Mouse (Mus musculus) left cerebral cortex, adult 18-20 months (tissue): Measurements from ENCODE around the gene Surf2. TPM values are rescaled to one million over a fixed set of nuclear protein-coding genes. Genes with fewer than 3 reads are reported as not detected.
"Not testable (repeated sequence)": the region's sequence is repeated elsewhere in the genome, so short reads cannot be mapped to it uniquely, and the experiment has no call there.

Source experiments
- DNase-seq, 2 experiments: peaks; one replicate each; pipeline ENCODE4 v3.0.0; 2021 to 2022; ENCODE audit warnings: low spot score in 2 of 2, mixed read lengths in 1 of 2
- long read RNA-seq, 2 experiments: library from polyadenylated mRNA; stranded (forward); transcript quantifications; one replicate each; pipeline ENCODE4 v2.0.0; 2021
- total RNA-seq, 2 experiments: library from RNA; stranded (reverse); gene quantifications; 2 replicates each; pipeline ENCODE4 v1.2.3; 2021

Surf2 gene
- 10 to 100 TPM; 35.3 to 39.9 TPM for total RNA-seq
- long read RNA-seq, experiment 1, transcript Surf2-201 (6 exons, 1,203 nt), result major isoform, 9 of 35 reads
- long read RNA-seq, experiment 1, partial matches to known transcripts, result 5 of 35 reads
- long read RNA-seq, experiment 1, other reads (novel, unspliced or antisense), result 15 of 35 reads
- long read RNA-seq, experiment 2, transcript Surf2-201 (6 exons, 1,203 nt), result major isoform, 7 of 19 reads
- long read RNA-seq, experiment 2, partial matches to known transcripts, result 3 of 19 reads
- long read RNA-seq, experiment 2, other reads (novel, unspliced or antisense), result 7 of 19 reads

DNA sequence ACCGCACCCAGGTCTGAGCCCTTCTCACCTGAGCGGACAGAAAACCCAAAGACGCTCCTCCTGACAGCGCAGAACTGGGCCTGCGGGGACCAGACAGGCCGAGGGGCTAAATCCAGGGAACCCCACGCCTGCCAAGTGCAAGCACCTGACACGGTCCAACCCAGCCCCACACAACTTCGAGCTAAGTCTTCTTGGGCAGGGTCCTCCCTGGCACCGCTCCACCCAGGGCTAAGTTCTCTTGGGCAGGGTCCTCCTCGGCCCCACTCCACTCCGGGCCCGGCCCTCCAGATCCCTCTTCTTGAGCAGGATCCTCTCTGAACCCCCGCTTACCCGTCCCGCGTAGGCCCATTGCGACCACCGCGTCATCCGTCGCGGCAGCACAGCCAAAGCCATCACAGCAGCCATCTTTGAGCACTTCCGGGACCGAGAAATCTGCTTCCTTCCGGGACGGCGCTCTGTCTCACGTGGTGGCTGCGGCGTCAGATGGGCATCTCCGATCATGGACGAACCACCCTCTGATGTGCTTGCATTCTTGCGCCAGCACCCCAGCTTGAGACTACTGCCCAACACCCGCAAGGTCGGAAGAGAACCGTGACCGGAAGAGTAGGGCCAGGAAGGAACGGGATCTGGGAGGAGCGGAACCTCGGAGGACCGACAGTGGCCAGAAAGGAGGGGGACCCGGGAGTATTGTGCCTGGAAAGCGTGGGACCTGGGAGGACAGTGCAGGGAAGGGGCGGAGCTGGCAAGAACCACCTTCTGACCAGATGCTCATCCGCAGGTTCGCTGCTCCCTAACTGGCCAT is at the start of gene Surf2, which contains the start of gene Surf1:
Gene Surf2 (plus strand): TSS at position 441 of the 802 bp plus-strand sequence.
Gene Surf1 (minus strand): TSS at position 604 of the 802 bp plus-strand sequence.
- DNase-seq, result peak; percentile 83 to 91

DNA sequence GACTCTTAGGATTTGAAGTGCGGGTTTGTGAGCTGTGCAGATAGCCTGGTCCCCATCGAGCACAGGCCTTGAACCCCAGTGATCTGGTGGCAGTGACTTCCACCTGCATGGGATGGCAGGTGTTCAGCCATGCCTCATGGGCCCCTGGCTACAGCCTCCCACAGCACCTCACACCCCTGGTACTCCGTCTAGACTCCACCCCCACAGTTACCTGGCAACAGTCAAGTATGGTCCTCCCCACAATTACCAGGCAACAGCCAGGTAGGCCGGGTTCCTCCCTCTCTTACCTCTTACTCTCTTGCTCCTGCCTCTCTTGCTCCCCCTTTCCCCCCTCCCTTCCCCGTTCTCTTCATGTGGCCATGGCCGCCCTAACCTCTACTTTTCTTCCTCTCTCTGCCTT is 45.5 kb upstream of the Surf2 start:
- DNase-seq, result no peak

DNA sequence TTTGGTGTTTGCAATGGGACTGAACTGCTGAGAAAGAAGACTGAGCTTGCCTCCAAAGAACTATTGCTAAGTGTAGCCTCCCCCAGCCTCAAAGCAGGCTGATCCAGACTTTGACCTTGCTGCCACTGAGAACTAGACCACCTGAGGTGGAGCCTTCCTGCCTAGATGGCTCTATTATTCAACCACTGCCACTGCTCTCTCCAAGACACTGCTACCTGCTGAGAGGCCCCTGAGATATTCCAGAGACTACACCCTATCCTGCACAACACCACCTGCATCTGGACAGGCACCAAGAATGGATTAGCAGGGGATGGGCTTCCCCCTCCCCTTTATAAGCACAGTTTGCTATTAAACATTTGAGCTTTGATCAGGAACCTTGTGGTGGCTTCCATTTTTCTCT is 37.6 kb upstream of the Surf2 start:
- DNase-seq, result no peak

DNA sequence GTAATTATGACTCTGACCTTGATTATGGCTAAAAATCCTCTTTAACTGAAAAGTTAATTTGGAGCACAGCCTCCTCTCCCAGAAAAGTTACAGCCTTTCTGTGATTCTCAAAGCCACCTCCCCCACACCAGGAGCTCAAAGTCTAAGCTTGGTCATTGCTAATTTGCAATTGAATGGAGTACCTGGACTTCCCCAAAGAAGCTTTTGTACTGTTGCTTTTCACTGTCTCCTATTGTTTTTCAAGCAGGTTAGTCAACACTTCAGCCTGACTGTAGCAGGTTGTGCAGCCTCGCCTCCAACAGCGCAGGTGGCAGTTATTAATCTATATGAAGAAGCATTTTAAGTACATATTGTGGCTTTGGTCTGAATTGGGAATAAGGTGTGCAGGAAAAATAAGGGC is 30.6 kb upstream of the Surf2 start:
- DNase-seq, result not testable (repeated sequence)

DNA sequence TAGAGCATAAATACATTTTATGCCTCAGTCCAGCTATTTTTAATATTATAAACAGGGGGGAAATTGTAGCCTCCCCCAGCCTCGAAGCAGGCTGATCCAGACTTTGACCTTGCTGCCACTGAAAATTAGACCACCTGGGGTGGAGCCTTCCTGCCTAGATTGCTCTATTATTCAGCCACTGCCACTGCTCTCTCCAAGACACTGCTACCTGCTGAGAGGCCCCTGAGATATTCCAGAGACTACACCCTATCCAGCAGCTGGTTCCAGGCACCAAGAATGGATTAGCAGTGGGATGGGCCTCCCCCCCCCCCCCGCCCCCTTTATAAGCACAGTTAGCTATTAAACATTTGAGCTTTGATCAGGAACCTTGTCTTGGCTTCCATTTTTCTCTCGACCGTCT is 30.0 kb upstream of the Surf2 start:
- DNase-seq, result not testable (repeated sequence)

DNA sequence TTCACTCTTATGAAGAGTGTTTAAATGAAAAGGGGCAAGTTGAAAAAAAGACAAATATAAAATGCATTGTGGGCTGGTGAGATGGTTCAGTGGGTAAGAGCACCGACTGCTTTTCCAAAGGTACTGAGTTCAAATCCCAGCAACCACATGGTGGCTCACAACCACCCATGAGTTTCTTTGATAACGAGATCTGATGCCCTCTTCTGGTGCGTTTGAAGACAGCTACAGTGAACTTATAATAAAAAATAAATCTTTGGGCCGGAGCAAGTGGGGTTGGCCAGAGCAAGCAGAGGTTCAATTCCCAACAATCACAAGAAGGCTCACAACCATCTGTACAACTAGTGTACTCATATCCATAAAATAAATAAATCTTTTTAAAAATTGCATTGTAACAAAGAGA is 20.3 kb upstream of the Surf2 start:
- DNase-seq, result no peak

DNA sequence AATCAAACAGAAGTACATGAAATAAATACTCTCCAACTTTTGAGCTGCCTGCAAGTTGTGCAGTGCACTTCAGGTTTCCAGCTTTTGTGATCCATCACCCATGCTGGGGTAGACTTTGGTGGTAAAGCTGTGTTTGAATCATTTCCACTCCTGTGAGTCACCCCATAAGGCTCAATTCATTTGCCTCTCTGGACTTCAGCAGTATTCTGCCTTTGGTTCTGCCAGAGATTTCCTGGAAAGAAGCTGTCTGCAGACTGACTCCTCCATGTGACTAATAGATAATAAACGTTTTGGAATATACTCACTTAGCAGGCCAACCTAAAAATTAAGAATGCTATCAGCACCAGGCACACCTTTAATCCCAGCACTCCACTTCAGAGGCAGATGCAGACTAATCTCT is 15.4 kb upstream of the Surf2 start:
- DNase-seq, result no peak

DNA sequence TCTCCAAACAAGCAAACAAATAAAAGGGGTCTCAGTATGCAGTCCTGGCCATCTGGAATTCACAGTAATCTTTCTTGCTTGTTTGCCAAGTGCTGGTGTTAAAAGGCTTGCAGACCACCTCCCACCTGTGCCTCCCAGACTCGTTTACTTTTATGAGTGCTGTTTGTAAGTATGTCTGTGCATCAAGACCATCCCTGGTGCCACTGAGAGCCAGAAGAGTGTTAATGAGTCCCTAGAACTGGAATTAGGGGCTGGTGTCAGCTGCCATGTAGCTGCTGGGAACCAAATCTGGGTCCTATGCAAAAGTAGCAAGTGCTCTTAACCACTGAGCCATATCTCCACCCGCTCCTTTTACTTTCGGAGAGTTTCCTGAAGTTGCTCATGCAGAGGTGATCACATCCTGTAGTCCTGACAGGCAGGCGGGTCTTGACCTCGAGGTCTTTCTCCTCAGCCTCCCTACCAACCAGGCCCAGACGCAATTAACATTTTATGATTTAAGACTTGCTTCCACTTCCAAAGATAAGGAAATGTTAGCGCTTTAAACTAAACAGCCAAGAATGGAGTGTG is 14.2 kb upstream of the Surf2 start:
- DNase-seq, result no peak

DNA sequence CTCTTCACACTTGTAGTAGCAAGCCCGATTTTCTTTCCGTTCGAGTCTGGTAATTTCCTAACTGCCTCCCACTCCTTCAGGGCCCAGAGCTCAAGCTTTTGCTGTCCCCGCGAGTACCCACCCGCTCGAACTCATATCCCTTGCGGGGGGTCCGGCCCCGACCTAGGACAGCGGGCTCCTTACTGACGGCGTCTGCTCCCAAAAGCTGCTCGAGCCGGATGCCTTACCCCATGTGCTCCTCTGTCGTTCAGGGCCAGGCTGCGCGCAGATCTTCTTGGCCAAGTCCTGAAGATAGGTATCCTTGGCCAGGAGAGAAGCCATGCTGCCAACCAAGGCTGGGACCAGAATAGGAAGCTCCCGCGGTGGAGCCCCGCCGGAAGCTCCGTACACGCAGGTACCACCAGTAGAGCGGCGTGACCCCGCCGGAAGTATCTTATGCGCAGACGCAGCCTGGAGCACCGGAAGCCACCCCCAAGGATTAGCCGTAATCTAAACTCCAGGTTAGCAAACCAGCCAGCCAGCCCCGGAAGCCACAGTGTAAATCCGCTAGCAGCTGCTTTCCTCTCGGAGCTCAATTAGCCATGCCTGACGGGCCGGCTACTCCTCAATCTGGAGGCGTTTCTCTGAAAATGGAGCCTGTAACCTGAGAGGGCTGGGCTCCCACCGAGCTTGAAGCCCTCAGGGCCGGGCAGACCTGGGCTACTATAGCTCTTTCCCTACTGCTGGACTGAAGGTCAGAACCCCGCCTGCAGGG is 13.5 kb upstream of the Surf2 start, which contains the start of gene Surf6:
Gene Surf6 (minus strand): TSS at position 413 of the 754 bp plus-strand sequence.
- peak; percentile 96 to 98 for DNase-seq

DNA sequence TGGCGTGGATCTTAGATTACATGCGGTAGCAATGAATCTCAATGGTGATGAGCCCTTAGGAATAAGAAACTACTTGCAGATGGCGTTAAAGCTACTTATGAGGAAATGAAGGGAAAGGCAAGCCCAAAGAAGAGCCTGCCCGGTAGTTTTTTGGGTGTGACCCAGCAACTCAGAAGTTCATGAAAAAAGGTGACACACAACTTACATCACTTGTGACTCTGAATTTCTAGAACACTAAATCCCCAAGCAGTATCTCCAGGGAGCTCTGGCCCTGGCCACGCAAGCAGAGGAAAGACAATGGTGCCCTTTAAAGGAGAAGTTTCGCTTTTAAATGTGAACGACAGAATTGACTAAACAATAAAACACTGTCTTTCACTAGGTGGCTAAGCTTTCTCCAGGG is 12.9 kb upstream of the Surf2 start:
- DNase-seq, result no peak

DNA sequence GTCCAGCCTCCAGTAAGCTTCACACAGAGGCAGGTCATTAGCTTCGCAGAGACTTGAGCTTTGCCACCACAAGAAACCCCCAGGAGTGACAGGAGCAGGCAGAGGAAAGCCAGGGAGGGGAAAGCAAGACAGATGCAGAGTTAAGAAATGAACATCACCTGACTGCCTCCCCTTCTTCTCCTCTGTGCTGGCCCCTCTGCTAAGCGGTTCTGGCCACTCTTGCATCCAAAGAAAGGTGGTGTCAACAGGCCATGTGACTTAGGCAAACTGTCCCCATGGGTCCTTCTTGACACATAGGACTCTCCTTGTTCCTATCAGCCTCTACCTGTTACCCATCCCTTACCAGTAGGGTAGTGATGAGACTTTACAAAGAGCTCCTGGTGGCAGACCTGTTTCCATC is 10.2 kb upstream of the Surf2 start:
- DNase-seq, result no peak

DNA sequence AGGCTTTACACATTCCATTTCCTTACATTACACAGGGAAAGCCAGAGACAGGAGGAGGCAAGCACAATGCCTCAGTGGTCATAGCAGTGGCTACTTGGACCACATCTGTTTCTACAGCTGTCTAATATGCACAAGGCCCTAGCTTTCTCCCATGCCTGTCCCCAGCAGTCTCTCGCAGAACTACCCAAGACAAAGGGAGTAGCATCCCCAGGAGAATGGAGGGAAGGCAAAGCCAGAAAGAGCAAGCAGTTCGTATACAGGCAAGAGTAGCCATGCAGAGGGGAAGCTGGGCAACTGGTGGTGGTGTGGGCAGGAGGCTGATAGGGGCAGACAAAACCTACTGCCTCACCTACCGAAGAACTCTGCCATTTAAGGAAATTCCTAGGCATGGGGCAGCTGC is 9.7 kb upstream of the Surf2 start:
- no peak for DNase-seq

DNA sequence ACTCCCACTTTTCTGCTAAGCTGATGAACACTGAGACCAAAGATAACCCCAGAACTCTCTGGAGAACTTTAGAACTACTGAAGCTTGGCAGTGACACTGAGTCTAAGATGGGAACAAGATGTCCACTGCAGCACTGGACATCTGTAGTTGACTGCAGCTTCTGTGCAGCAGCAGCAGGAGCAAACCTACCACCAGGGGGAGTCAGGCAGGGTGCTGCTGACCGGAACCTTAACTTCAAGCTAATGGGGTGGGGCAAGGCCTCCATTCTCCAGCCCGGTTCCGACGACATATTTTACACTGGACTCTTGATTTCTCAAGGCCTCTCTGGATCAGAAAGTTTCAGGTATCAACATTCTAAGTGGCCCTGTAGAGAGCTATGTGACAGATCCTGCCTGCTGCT is 9.1 kb upstream of the Surf2 start:
- DNase-seq, result no peak

DNA sequence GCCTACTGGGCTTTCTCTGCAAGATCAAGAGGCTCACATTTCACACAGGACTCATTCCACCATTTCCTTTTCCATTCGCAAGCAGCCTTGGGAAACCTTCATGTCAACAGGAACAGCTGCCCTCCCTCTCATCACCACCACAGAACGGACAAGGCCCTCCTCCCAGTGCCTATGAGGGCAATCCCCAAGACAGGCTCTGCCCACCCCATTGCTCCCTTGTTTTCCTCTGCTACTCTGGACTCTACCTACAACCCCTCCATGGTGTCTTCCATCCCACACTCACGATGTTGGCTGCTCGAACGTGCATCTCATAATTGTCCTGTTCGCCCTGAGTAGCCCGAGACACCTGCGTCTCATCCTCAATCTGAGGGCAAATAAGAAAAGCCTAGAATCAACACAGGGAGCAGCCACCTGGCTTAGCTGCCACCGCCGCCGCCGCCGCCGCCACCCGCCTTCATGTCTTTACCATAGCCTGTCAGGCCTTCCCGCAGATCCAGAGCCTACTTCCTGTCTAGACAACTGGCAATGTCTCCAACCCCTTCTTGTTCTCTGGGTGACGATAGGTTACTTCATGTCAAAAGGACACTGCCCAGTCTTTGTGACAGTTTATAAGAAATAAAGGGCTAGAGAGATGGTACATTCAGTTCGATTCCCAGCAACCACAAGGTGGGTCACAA is 7.3 kb upstream of the Surf2 start:
- DNase-seq, result no peak

DNA sequence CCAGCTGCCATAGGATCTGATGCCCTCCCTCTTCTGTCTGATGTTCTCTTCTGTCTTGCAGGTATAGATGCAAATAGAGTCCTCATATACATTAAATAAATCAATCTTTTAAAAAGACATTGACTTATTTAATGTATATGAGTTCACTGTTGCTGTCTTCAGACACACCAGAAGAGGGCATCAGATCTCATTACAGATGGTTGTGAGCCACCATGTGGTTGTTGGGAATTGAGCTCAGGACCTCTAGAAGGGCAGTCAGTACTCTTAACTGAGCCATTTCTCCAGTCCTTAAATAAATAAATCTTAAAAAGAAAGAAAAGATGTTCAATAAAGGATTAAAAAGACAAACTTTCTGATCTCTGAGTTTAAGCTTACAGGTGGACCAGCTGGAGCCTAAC is 6.8 kb upstream of the Surf2 start:
- no peak for DNase-seq

DNA sequence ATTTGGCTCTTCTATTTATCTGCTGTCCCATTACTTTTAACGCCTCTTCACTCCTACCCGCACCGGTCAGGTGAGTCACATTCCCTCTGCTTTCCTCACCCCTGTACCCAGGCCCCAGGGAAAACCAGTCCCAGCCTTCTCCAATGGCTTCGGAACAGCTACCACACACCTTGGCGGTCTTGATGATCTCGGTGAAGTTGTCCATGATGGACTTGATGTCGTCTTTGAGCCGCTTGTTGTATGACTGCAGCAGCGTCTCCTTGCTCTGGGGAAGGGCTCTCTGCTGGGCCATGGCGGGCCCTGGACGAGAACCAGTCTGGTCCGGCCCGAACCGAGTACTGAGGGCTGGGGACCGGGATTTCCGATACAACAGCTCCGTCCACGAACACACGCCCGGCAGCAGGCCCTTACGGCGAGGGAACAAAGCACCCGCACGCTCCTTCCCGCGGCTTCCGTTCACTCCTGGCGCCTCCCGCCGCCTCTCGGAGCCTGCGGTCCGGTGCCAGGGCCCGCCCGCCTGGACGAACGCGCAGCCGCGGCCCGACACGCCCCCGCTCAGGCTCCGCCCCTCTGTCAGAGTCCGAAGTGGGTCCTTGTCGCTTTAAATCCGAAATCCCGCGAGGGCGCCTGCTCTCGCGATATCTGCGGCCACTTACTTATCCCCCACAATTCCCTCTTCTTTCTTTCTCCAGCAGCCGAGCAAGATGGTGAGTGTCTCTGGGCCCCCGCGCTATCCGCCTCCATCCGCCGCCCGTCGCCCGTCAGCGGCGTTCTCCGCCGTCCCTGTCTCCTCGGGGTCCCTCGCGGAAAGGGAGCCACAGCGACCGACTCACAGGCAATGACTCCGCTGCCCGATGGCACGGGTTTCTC is 5.8 kb upstream of the Surf2 start, which contains the start of the genes Med22 and Rpl7a:
Gene Med22 (minus strand): TSS at position 554 of the 870 bp plus-strand sequence.
Gene Rpl7a (plus strand): TSS at position 641 of the 870 bp plus-strand sequence.
- peak; percentile 100 for DNase-seq

DNA sequence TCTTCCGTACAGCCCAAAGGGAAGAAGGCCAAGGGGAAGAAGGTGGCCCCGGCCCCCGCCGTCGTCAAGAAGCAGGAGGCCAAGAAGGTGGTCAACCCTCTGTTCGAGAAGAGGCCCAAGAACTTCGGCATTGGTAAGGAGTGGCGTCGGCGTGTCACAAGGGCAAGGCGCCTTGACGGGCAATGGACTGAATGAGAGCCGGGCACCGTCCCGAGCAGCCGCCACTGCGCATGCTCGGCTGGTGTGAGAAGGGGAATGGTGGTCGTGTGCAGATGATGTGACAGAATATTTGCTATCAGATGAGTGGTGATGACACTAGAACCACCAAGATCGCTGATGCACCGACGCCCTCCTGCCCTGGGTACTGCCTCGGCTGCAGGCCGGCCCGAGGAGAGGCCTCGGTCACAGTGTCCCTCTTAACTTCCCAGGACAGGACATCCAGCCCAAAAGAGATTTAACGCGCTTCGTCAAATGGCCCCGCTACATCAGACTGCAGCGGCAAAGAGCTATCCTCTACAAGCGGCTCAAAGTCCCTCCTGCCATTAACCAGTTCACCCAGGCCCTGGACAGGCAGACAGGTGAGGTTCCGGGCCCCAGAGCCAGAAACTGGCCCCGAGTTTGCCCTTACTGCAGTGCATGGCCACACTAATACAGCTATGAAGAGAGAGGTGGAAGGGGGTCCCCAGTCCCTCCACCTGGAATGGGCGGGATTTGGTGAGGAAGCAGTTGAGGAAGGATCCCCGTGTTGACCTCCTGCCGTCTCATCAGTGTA is 5.0 kb upstream of the Surf2 start:
- peak; percentile 39 to 51 for DNase-seq

DNA sequence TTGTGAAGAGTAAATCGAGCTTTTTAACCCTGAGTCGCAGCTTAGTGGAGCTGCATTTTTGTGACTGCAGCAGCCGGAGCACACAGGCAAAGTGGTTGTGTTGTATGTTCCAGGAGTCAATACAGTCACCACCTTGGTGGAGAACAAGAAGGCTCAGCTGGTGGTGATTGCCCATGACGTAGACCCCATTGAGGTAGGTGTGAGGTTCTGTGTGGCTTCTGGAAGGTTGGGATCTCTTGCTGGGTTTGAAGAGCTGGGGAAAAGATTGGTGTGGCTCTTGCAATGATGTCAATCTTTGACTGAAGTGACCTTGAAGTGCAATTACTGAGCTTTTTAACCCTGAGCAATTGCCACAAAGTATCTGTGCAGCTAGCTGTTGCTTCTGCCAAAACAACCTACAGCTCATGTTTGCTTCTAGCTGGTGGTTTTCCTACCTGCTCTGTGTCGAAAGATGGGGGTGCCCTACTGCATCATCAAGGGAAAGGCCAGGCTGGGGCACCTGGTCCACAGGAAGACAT is 3.9 kb upstream of the Surf2 start:
- DNase-seq, result no peak
